Mouse (Mus musculus) thymus, postnatal 14 days (tissue): ENCODE measurements around the gene Ceacam12.
"Not testable (repeated sequence)": the region's sequence is repeated elsewhere in the genome, so short reads cannot be mapped to it uniquely, and the experiment has no call there.

Source experiments
- DNase-seq: peaks from one replicate; pipeline ENCODE4 v3.0.0; 2021

The Ceacam12 gene

DNA sequence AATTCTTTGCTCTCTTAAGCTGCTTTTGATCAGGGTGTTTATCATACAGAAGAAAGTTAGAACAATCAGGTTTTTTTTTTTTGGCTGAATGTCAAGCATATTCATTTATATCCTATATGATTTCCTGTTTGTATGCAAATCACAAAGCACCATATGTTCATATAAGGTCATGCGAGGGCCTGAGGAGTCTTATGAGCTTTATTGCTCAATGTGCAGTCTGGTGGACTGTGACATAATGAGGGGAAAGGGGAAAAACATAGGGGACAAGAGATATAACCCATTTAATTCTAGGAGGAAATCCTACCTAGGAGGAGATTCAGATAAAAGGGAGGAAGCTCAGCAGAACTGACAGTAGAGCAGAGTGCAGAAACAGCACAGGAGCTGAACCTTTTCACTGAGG is at the start of gene Ceacam12:
Gene Ceacam12 (plus strand): TSS at position 301 of the 400 bp plus-strand sequence.
- no peak for DNase-seq

DNA sequence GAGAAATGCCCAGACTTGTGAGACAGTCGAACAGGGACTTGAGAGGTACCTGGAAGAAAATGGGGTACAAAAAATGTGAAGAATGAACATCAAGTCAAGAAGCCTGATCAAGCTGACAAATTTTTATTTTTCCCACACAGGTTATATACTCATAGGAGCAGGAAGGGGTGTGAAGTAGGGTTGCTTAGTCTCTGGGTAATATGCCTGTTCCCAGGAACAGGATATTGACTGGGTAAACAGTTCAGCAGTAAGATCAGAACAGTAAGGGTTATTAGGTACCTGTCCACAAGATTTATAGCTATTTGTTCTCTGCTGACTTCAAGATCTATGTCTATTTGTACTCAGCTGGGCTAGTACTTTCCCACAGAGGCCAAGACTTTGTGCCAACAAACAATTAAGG is 8.1 kb downstream of the Ceacam12 start:
- DNase-seq = not testable (repeated sequence)

DNA sequence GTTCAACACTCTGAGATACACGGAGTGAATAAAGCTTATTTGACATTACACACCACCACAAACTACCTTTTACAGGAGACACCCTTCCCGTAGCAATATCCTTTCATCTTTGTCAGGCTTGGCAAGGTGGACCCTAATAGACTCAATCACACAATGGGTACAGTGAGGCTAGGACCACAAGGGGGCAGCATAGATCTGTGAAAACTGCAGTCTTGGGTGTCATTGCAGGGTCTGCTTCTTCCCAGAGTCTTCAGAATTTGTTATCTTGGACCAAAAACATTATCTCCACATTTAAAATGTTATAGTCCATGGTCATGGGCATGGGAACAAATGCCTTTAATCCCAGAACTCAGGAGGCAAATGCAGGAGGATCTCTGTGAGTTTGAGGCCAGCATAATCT is 35.1 kb downstream of the Ceacam12 start:
- no peak for DNase-seq
